Mouse (Mus musculus): ENCODE data around the gene Ska3. TPM values are rescaled to one million over a fixed set of nuclear protein-coding genes. Genes with fewer than 3 reads are reported as not detected.
"Not testable (repeated sequence)": the region's sequence is repeated elsewhere in the genome, so short reads cannot be mapped to it uniquely, and the experiment has no call there.

Ska3 gene
- total RNA-seq (2021), result 2.3 and 3.9 TPM in 2 replicates
- long read RNA-seq, partial matches to known transcripts, result 0 of 3 reads
- long read RNA-seq, other reads (novel, unspliced or antisense), result 1 of 3 reads

- DNase-seq, result peak; percentile 93
Measured at GRCm38 (mm10) chr14:57825788-57826751, at the start of gene Ska3, which contains the start of gene Mrpl57. Gene Ska3 (minus strand): TSS chr14:57826185. Gene Mrpl57 (plus strand): TSS chr14:57826234.

GRCm38 (mm10) chr14:57866676-57867276, 40.8 kb upstream of the Ska3 start:
- no peak for DNase-seq

- no peak for DNase-seq
Measured at GRCm38 (mm10) chr14:57865256-57865655, 39.3 kb upstream of the Ska3 start.

- DNase-seq, result no peak
Measured at GRCm38 (mm10) chr14:57863129-57863528, 37.1 kb upstream of the Ska3 start.

- no peak for DNase-seq
Measured at GRCm38 (mm10) chr14:57861987-57862412, 36.0 kb upstream of the Ska3 start.

GRCm38 (mm10) chr14:57859520-57859919, 33.5 kb upstream of the Ska3 start:
- DNase-seq, result no peak

- DNase-seq, result no peak
Measured at GRCm38 (mm10) chr14:57858601-57859000, 32.6 kb upstream of the Ska3 start.

- DNase-seq, result not testable (repeated sequence)
Measured at GRCm38 (mm10) chr14:57856037-57856436, 30.1 kb upstream of the Ska3 start.

- DNase-seq, result no peak
Measured at GRCm38 (mm10) chr14:57852961-57853360, 27.0 kb upstream of the Ska3 start.

GRCm38 (mm10) chr14:57850330-57850729, 24.3 kb upstream of the Ska3 start:
- DNase-seq, result peak; percentile 6

- no peak for DNase-seq
Measured at GRCm38 (mm10) chr14:57848646-57849045, 22.7 kb upstream of the Ska3 start.

- DNase-seq, result not testable (repeated sequence)
Measured at GRCm38 (mm10) chr14:57848061-57848460, 22.1 kb upstream of the Ska3 start.

- no peak for DNase-seq
Measured at GRCm38 (mm10) chr14:57844535-57844934, 18.6 kb upstream of the Ska3 start.

GRCm38 (mm10) chr14:57835157-57835556, 9.2 kb upstream of the Ska3 start:
- DNase-seq, result no peak

GRCm38 (mm10) chr14:57833526-57833925, 7.5 kb upstream of the Ska3 start:
- no peak for DNase-seq

GRCm38 (mm10) chr14:57827284-57827683, 1.3 kb upstream of the Ska3 start:
- DNase-seq, result no peak

- no peak for DNase-seq
Measured at GRCm38 (mm10) chr14:57820839-57821238, 5.1 kb downstream of the Ska3 start.

- DNase-seq, result no peak
Measured at GRCm38 (mm10) chr14:57811844-57812243, 14.1 kb downstream of the Ska3 start.

- DNase-seq, result no peak
Measured at GRCm38 (mm10) chr14:57810886-57811285, 15.1 kb downstream of the Ska3 start.

GRCm38 (mm10) chr14:57808558-57808957, 17.4 kb downstream of the Ska3 start:
- DNase-seq, result no peak

- DNase-seq, result no peak
Measured at GRCm38 (mm10) chr14:57803731-57804130, 22.3 kb downstream of the Ska3 start.

- DNase-seq, result peak; percentile 96
Measured at GRCm38 (mm10) chr14:57797991-57798931, 27.7 kb downstream of the Ska3 start, which contains the start of gene Sap18. Gene Sap18 (plus strand): TSS chr14:57798180.
